Mouse (Mus musculus) heart, postnatal 0 days (tissue): ENCODE measurements at regions not wholly inside any gene's neighbourhood (a gene's known extent, or its start where the extent isn't known, plus 50 kb on each side); places are given as distances from the start of the nearest gene placed in this dataset.

Experiments used
- ATAC-seq: fragments of 200-750 bp; cut with Nextera tagmentation; 2 replicates; pipeline ENCODE4 v1.8.0; 2017; ENCODE audit warnings: low read depth, moderate number of reproducible peaks, moderate library complexity; ENCODE audit not compliant: insufficient read depth
- DNase-seq: peaks from one replicate; pipeline ENCODE4 v3.0.0-alpha.2; 2016; ENCODE audit warnings: low spot score
- H3K27ac ChIP-seq: fragments of 300-500 bp; sonication (generic); 2 replicates; pipeline ENCODE4 v1.5.1; 2014; ENCODE audit warnings: low read depth, mild to moderate bottlenecking
- H3K27me3 ChIP-seq: fragments of 300-500 bp; sonication (generic); 2 replicates; pipeline ENCODE4 v1.6.1; 2014; ENCODE audit warnings: low read length, mixed read lengths; ENCODE audit not compliant: control insufficient read depth, insufficient read depth
- H3K36me3 ChIP-seq: fragments of 300-500 bp; sonication (generic); replicated peaks from 2 replicates; pipeline ENCODE4 v1.6.1; 2014; ENCODE audit warnings: low read length, mixed read lengths; ENCODE audit not compliant: control insufficient read depth, insufficient read depth
- H3K4me1 ChIP-seq: fragments of 300-500 bp; sonication (generic); 2 replicates; pipeline ENCODE4 v1.6.1; 2014; ENCODE audit warnings: antibody characterized with exemption; ENCODE audit not compliant: control insufficient read depth, insufficient read depth
- H3K4me2 ChIP-seq: fragments of 300-500 bp; sonication (generic); 2 replicates; pipeline ENCODE4 v1.6.1; 2014; ENCODE audit warnings: low read depth, mild to moderate bottlenecking, low read length, moderate library complexity
- H3K4me3 ChIP-seq: fragments of 300-500 bp; sonication (generic); 2 replicates; pipeline ENCODE4 v1.5.1; 2014; ENCODE audit warnings: low read depth, low read length
- H3K9ac ChIP-seq: fragments of 300-500 bp; sonication (generic); replicated peaks from 2 replicates; pipeline ENCODE4 v1.6.1; 2014; ENCODE audit warnings: low read depth, low read length, mixed read lengths
- H3K9me3 ChIP-seq: fragments of 300-500 bp; sonication (generic); replicated peaks from 2 replicates; pipeline ENCODE4 v1.6.1; 2016; ENCODE audit warnings: low read length; ENCODE audit not compliant: control insufficient read depth
- CTCF ChIP-seq: IDR thresholded peaks from 2 replicates; pipeline ENCODE4 v1.5.1; 2016; ENCODE audit warnings: antibody characterized with exemption, control low read depth, low read depth
- EP300 ChIP-seq: IDR thresholded peaks from 2 replicates; pipeline ENCODE4 v1.6.1; 2016; ENCODE audit warnings: antibody characterized with exemption, low read depth
- WGBS: fragments of 180-500 bp; shearing (Covaris S2); extraction: QIAGEN DNeasy Blood & Tissue Kit; methylation state at CpG from one replicate; pipeline ENCODE4 v1.1.7; 2014; 5-methylcytosine and 5-hydroxymethylcytosine counted together

DNA sequence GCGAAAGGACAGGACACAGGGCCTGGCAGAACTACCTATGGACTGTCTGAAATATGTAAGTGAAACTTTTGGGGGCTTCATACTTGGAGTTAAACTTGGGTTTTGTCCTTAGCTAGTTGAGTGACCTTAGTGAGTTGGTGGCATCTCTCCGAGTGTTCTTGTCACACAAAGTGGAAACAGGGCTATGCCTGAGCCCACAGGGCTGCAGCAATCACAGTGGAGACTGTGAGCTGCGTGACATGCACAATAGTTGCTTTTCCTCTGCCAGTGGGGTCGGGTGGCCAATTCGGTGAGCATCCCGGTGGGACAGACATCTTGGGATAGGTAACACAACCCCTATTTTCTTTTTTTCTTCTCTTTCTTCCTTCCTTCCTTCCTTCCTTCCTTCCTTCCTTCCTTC is 61.5 kb upstream of the Prickle1 start:
- Histone ChIP-seq H3K9me3 (no peaks in the 10 kb centered on the region; the same call in 1 of the 2 replicates), H3K9ac (no peak overlapping the region), H3K27me3 (no peaks in the 10 kb centered on the region), H3K36me3 (no peaks in the 10 kb centered on the region), H3K4me1 (peaks cover 23% of the 10 kb centered on the region), H3K27ac (peak overlapping the region; percentile 63), H3K4me3 (no peak overlapping the region), H3K4me2 (peak overlapping the region; percentile 5; the same call in 1 of the 2 replicates)
- DNase-seq, result no peak
- ATAC-seq, result 0 out of 2 replicates have a peak, but pooled peaks have one; percentile 10
- TF ChIP-seq CTCF (no peak), EP300 (no peak)
- WGBS, result 89% methylated on average over 6 of the region's 6 CpGs

- H3K27me3 ChIP-seq, result no peaks in the 10 kb centered on the region
- H3K9ac ChIP-seq, result no peak overlapping the region
- peak; percentile 51 for DNase-seq
- H3K27ac ChIP-seq, result peak overlapping the region; percentile 63
- 13% methylated on average over 6 of the region's 6 CpGs for WGBS
- no peak for TF ChIP-seq CTCF
- no peak; the same call in 1 of the 2 replicates for TF ChIP-seq EP300
- H3K4me1 ChIP-seq, result peaks cover 26% of the 10 kb centered on the region
- no peaks in the 10 kb centered on the region for H3K9me3 ChIP-seq
- H3K4me3 ChIP-seq, result no peak overlapping the region
- peak overlapping the region; percentile 5; the same call in 1 of the 2 replicates for H3K4me2 ChIP-seq
- no peaks in the 10 kb centered on the region for H3K36me3 ChIP-seq
- ATAC-seq, result peak; percentile 66
Measured at GRCm38 (mm10) chr15:93656713-93657112, 61.0 kb upstream of the Prickle1 start.

DNA sequence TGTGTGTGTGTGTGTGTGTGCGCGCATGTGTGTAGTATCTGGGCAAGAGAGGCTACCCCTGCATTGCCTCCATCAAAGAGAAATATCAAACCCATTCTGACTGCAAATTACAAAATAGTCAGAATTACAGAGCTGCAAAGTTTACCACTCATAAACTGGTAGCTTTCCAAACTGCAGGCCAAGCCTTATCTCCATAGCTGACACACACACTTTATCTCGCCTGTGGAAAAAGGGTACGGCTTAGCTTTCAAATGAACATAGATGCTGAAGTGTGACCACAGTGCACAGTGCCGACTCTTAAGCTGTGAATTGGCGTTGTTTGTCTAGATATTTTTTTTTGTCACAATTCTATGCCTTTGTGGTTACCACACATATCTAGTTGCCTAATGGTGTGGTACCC is 60.1 kb upstream of the Prickle1 start:
- Histone ChIP-seq H3K9ac (no peak overlapping the region), H3K4me1 (peaks cover 35% of the 10 kb centered on the region), H3K9me3 (no peaks in the 10 kb centered on the region), H3K36me3 (no peaks in the 10 kb centered on the region), H3K4me2 (no peak overlapping the region), H3K27ac (no peak overlapping the region), H3K27me3 (no peaks in the 10 kb centered on the region), H3K4me3 (no peak overlapping the region)
- no peak for ATAC-seq
- WGBS, result 46% methylated on average over 6 of the region's 6 CpGs
- TF ChIP-seq EP300 (no peak), CTCF (no peak)
- no peak for DNase-seq

- no peak overlapping the region for H3K9ac ChIP-seq
- no peaks in the 10 kb centered on the region for H3K9me3 ChIP-seq
- DNase-seq (no peak), ATAC-seq (no peak)
- no peaks in the 10 kb centered on the region for H3K27me3 ChIP-seq
- H3K27ac ChIP-seq, result no peak overlapping the region
- H3K4me3 ChIP-seq, result no peak overlapping the region
- H3K36me3 ChIP-seq, result no peaks in the 10 kb centered on the region
- no peak overlapping the region for H3K4me2 ChIP-seq
- 89% methylated on average over 6 of the region's 6 CpGs for WGBS
- TF ChIP-seq EP300, result no peak
- no peak for TF ChIP-seq CTCF
- H3K4me1 ChIP-seq, result peaks cover 40% of the 10 kb centered on the region
Measured at GRCm38 (mm10) chr15:93655243-93655642, 59.6 kb upstream of the Prickle1 start.

- Histone ChIP-seq H3K4me2 (no peak overlapping the region), H3K4me3 (no peak overlapping the region), H3K27me3 (no peaks in the 10 kb centered on the region), H3K4me1 (peaks cover 47% of the 10 kb centered on the region), H3K9me3 (no peaks in the 10 kb centered on the region), H3K36me3 (no peaks in the 10 kb centered on the region), H3K9ac (no peak overlapping the region), H3K27ac (no peak overlapping the region)
- ATAC-seq (no peak), DNase-seq (no peak)
- 72% methylated on average over 1 of the region's 1 CpGs for WGBS
- TF ChIP-seq EP300 (no peak), CTCF (no peak)
Measured at GRCm38 (mm10) chr15:93653378-93653777, 57.7 kb upstream of the Prickle1 start.

GRCm38 (mm10) chr15:93650981-93651757 is 55.5 kb upstream of the Prickle1 start:
- Histone ChIP-seq H3K9ac (no peak overlapping the region), H3K36me3 (no peaks in the 10 kb centered on the region), H3K27me3 (no peaks in the 10 kb centered on the region), H3K9me3 (no peaks in the 10 kb centered on the region), H3K4me1 (peaks cover 36% of the 10 kb centered on the region), H3K4me3 (no peak overlapping the region), H3K27ac (no peak overlapping the region), H3K4me2 (no peak overlapping the region)
- TF ChIP-seq EP300 (no peak), CTCF (no peak)
- ATAC-seq, result no peak; the same call in 1 of the 2 replicates
- DNase-seq, result no peak
- 34% methylated on average over 14 of the region's 14 CpGs for WGBS
